Mouse (Mus musculus) lung, postnatal 0 days (tissue): ENCODE measurements around the gene Bhlhe23. TPM values are rescaled to one million over a fixed set of nuclear protein-coding genes. Genes with fewer than 3 reads are reported as not detected.

Experiments used
- ATAC-seq: fragments of 200-750 bp; cut with Nextera tagmentation; 2 replicates; pipeline ENCODE4 v1.8.0; 2017; ENCODE audit warnings: moderate library complexity
- DNase-seq: peaks from one replicate; pipeline ENCODE4 v3.0.0-alpha.2; 2016; ENCODE audit warnings: low spot score
- H3K27ac ChIP-seq: fragments of 300-500 bp; sonication (generic); 2 replicates; pipeline ENCODE4 v1.5.1; 2014; ENCODE audit warnings: antibody characterized with exemption, mild to moderate bottlenecking, low read length, mixed read lengths
- H3K27me3 ChIP-seq: fragments of 300-500 bp; sonication (generic); replicated peaks from 2 replicates; pipeline ENCODE4 v1.6.1; 2014; ENCODE audit warnings: low read length, mixed read lengths; ENCODE audit not compliant: insufficient read depth
- H3K36me3 ChIP-seq: fragments of 300-500 bp; sonication (generic); 2 replicates; pipeline ENCODE4 v1.6.1; 2014; ENCODE audit warnings: low read length, mixed read lengths; ENCODE audit not compliant: insufficient read depth
- H3K4me1 ChIP-seq: fragments of 300-500 bp; sonication (generic); 2 replicates; pipeline ENCODE4 v1.6.1; 2014; ENCODE audit warnings: antibody characterized with exemption, low read depth, low read length, mixed read lengths; ENCODE audit not compliant: insufficient read depth
- H3K4me2 ChIP-seq: fragments of 300-500 bp; sonication (generic); replicated peaks from 2 replicates; pipeline ENCODE4 v1.6.1; 2014; ENCODE audit warnings: low read depth, mild to moderate bottlenecking, low read length, moderate library complexity, mixed read lengths
- H3K4me3 ChIP-seq: fragments of 300-500 bp; sonication (generic); 2 replicates; pipeline ENCODE4 v1.5.1; 2014; ENCODE audit warnings: low read depth, low read length
- H3K9ac ChIP-seq: fragments of 300-500 bp; sonication (generic); replicated peaks from 2 replicates; pipeline ENCODE4 v1.6.1; 2014; ENCODE audit warnings: low read depth, mild to moderate bottlenecking
- H3K9me3 ChIP-seq: fragments of 300-500 bp; sonication (generic); 2 replicates; pipeline ENCODE4 v1.6.1; 2016; ENCODE audit warnings: low read length, mixed read lengths
- CTCF ChIP-seq: IDR thresholded peaks from 2 replicates; pipeline ENCODE4 v1.5.1; 2016; ENCODE audit warnings: antibody characterized with exemption, mild to moderate bottlenecking
- EP300 ChIP-seq: IDR thresholded peaks from 2 replicates; pipeline ENCODE4 v1.6.1; 2016; ENCODE audit warnings: antibody characterized with exemption, mild to moderate bottlenecking, control low read depth
- WGBS: fragments of 180-500 bp; shearing (Covaris S2); extraction: QIAGEN DNeasy Blood & Tissue Kit; methylation state at CpG from one replicate; pipeline ENCODE4 v1.1.7; 2014; 5-methylcytosine and 5-hydroxymethylcytosine counted together
- polyA plus RNA-seq: library from polyadenylated mRNA; unstranded; fragments of >200 nt; fragmentation: Nextera tagmentation; extraction: Ambion mirVana; gene quantifications from 2 replicates; pipeline ENCODE4 v1.2.1, GENCODE M21; 2015

The Bhlhe23 gene
- polyA plus RNA-seq, 1 experiment from 2014 or later: not detected

DNA sequence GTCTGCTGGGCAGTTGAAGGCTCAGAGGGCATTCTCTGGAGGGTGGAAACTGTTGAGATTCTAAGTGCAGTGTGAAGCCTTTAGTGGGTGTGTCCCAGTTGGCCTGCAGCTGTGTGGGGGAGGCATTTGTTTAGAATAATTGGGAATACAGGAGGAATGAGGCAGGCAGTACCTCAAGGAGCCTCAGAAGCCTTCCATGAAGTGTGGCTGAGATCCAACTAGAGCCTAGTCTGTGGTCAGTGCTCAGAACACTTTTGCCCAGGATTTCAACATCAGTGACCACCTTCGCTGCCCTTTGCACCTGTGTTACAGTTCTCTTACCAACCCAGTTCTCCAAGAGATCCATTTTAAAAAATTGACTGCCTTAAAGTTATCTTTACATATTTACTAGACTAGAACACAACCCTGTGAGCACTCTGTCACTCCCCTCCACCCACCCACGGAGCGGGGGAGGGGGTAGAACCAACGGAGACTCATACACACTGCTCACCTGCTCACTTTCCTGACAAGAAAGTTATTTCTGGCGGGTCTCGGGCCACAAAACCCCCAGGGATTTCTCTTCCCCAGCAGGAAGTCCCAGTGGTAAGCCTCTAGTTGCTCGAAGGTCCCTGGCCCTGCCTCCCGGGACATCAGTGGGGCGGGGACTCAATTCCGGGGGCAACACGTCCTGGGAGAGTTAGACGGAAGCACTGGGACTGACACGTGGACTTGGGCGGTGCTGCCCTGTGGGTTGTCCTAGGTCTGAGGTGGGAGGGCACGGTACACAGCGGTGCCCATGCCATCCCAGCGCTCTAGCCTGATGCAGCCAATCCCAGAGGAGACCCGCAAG lies 51.9 kb downstream of the Bhlhe23 start, which contains the start of gene Slc17a9:
TSS of gene Slc17a9 (plus strand) at position 679 of the 829 bp plus-strand sequence.
- Histone ChIP-seq H3K4me3 (peak within 1 kb of the TSS; percentile 23; the same call in 1 of the 2 replicates), H3K9ac (no peak within 1 kb of the TSS), H3K27ac (peak within 1 kb of the TSS; percentile 43), H3K4me1 (peaks cover 4% of the 10 kb centered on the region; the same call in 1 of the 2 replicates), H3K4me2 (peak within 1 kb of the TSS; percentile 54), H3K27me3 (no peaks in the 10 kb centered on the region), H3K36me3 (peaks cover 28% of the 10 kb centered on the region; the same call in 1 of the 2 replicates), H3K9me3 (no peaks in the 10 kb centered on the region)
- DNase-seq (peak; percentile 74), ATAC-seq (peak; percentile 92)
- WGBS: 5% methylated on average over 18 of the region's 18 CpGs
- TF ChIP-seq CTCF: no peak
- no peak for TF ChIP-seq EP300

Other genes starting within 250 kb of the Bhlhe23 start
- 20.5 and 22.4 TPM in 2 replicates for gene Mrgbp, start 195.6 kb downstream of the Bhlhe23 start, polyA plus RNA-seq
- gene Ogfr, start 187.7 kb downstream of the Bhlhe23 start, polyA plus RNA-seq: 37.5 and 38.3 TPM in 2 replicates
- 0.30 and 0.33 TPM in 2 replicates for gene Col9a3, start 179.1 kb downstream of the Bhlhe23 start, polyA plus RNA-seq
- gene Tcfl5, start 134.2 kb downstream of the Bhlhe23 start, polyA plus RNA-seq: not detected in 2 replicates
- gene Dido1, start 66.9 kb downstream of the Bhlhe23 start, polyA plus RNA-seq: 14.9 and 16.3 TPM in 2 replicates
- gene Gid8, start 66.8 kb downstream of the Bhlhe23 start, polyA plus RNA-seq: 38.7 and 38.8 TPM in 2 replicates
- gene Slc17a9, start 51.6 kb downstream of the Bhlhe23 start, polyA plus RNA-seq: 1.4 and 1.7 TPM in 2 replicates
- gene Ythdf1, start 144.0 kb upstream of the Bhlhe23 start, polyA plus RNA-seq: 40.3 and 42.4 TPM in 2 replicates
- not detected in 2 replicates for gene Birc7, start 152.1 kb upstream of the Bhlhe23 start, polyA plus RNA-seq
- 110 and 113 TPM in 2 replicates for gene Nkain4, start 177.8 kb upstream of the Bhlhe23 start, polyA plus RNA-seq
- gene Arfgap1, start 190.3 kb upstream of the Bhlhe23 start, polyA plus RNA-seq: 50.5 and 52.9 TPM in 2 replicates
- 0.20 and 0.30 TPM in 2 replicates for gene Col20a1, start 209.6 kb upstream of the Bhlhe23 start, polyA plus RNA-seq